Mouse (Mus musculus) CH12.LX (cell line): ENCODE results near the gene Armc12. TPM values are rescaled to one million over a fixed set of nuclear protein-coding genes. Genes with fewer than 3 reads are reported as not detected.
A peak's percentile ranks its signal among the peaks of the same experiment; 100 is the strongest.

Experiments used
- DNase-seq: peaks from one replicate; pipeline ENCODE4 v3.0.0-alpha.2; 2013; ENCODE audit errors: extremely low read depth
- H3K27ac ChIP-seq: 2 replicates; pipeline ENCODE4 v1.5.1; 2012; ENCODE audit warnings: low read depth, mild to moderate bottlenecking, control low read depth, moderate library complexity; ENCODE audit not compliant: insufficient read depth
- H3K27me3 ChIP-seq: replicated peaks from 2 replicates; pipeline ENCODE3; 2012; ENCODE audit warnings: inconsistent platforms
- H3K36me3 ChIP-seq, 2 experiments: replicated peaks in 1 of 2; 2 replicates each; pipeline versions ENCODE3 to v1.6.1; 2012; ENCODE audit warnings: inconsistent platforms in 1 of 2, low read length in 1 of 2, mild to moderate bottlenecking in 1 of 2, mixed read lengths in 1 of 2, moderate library complexity in 1 of 2; ENCODE audit not compliant: control insufficient read depth in 1 of 2, insufficient read depth in 1 of 2
- H3K4me1 ChIP-seq, 2 experiments: 2 replicates each; pipeline ENCODE4 v1.6.1; 2012; ENCODE audit warnings: inconsistent platforms in 1 of 2, moderate library complexity in 1 of 2; ENCODE audit not compliant: insufficient read depth in 2 of 2, control insufficient read depth in 1 of 2
- H3K4me2 ChIP-seq: 2 replicates; pipeline ENCODE4 v1.6.1; 2012; ENCODE audit warnings: low read depth, mild to moderate bottlenecking, control low read depth; ENCODE audit not compliant: poor library complexity, insufficient read depth, severe bottlenecking
- H3K4me3 ChIP-seq, 3 experiments: fragments of 150-350 bp in 1 of 3; sonication (generic) in 1 of 3; replicated peaks in 1 of 3; 2 replicates each; pipeline versions ENCODE3 to v1.5.1; 2011 to 2012; ENCODE audit warnings: low read depth in 2 of 3, low read length in 2 of 3, mild to moderate bottlenecking in 2 of 3, moderate library complexity in 2 of 3, control low read depth in 1 of 3, improper control_type of control experiment in 1 of 3, inconsistent platforms in 1 of 3, mixed read lengths in 1 of 3; ENCODE audit not compliant: poor library complexity in 1 of 3
- H3K79me2 ChIP-seq: replicated peaks from 2 replicates; pipeline ENCODE4 v1.6.1; 2012; ENCODE audit warnings: mild to moderate bottlenecking, moderate library complexity; ENCODE audit not compliant: control insufficient read depth, poor library complexity, insufficient read depth, severe bottlenecking; ENCODE audit errors: extremely low read depth
- H3K9ac ChIP-seq: 2 replicates; pipeline ENCODE4 v1.6.1; 2012; ENCODE audit warnings: low read depth, mild to moderate bottlenecking, control low read depth, moderate library complexity; ENCODE audit not compliant: insufficient read depth
- H3K9me3 ChIP-seq: replicated peaks from 2 replicates; pipeline ENCODE3; 2012; ENCODE audit warnings: low read length, inconsistent platforms, mixed read lengths
- BHLHE40 ChIP-seq: IDR thresholded peaks from 2 replicates; pipeline ENCODE4 v1.6.1; 2011; ENCODE audit warnings: mild to moderate bottlenecking, low read depth, low read length, improper control_type of control experiment
- CHD1 ChIP-seq: IDR thresholded peaks from 2 replicates; pipeline ENCODE4 v1.6.1; 2012; ENCODE audit warnings: low read depth, low read length, improper control_type of control experiment, inconsistent platforms
- CHD2 ChIP-seq: IDR thresholded peaks from 2 replicates; pipeline ENCODE4 v1.6.1; 2011; ENCODE audit warnings: low read length, improper control_type of control experiment
- CTCF ChIP-seq, 2 experiments: IDR thresholded peaks in 1 of 2; conservative IDR thresholded peaks in 1 of 2; 2 replicates each; pipeline ENCODE4 v1.5.1; 2011 to 2012; ENCODE audit warnings: low read depth in 2 of 2, low read length in 2 of 2, improper control_type of control experiment in 1 of 2, inconsistent platforms in 1 of 2, mild to moderate bottlenecking in 1 of 2, moderate library complexity in 1 of 2
- EP300 ChIP-seq: IDR thresholded peaks from 2 replicates; pipeline ENCODE4 v1.6.1; 2011; ENCODE audit warnings: low read length, improper control_type of control experiment
- ETS1 ChIP-seq: conservative IDR thresholded peaks from 2 replicates; pipeline ENCODE4 v1.6.1; 2012; ENCODE audit warnings: low read depth, mild to moderate bottlenecking, inconsistent platforms, low read length, improper control_type of control experiment, moderate library complexity
- HCFC1 ChIP-seq: IDR thresholded peaks from 2 replicates; pipeline ENCODE4 v1.6.1; 2012; ENCODE audit warnings: low read depth, mild to moderate bottlenecking, inconsistent platforms, low read length, improper control_type of control experiment
- MYC ChIP-seq: IDR thresholded peaks from 2 replicates; pipeline ENCODE4 v1.6.1; 2011; ENCODE audit warnings: low read depth, mild to moderate bottlenecking, improper control_type of control experiment, low read length
- NELFE ChIP-seq: IDR thresholded peaks from 2 replicates; pipeline ENCODE4 v1.6.1; 2011; ENCODE audit warnings: low read depth, low read length, improper control_type of control experiment
- NRF1 ChIP-seq: IDR thresholded peaks from 2 replicates; pipeline ENCODE4 v1.6.1; 2014; ENCODE audit warnings: low read depth, mild to moderate bottlenecking, inconsistent platforms, low read length, improper control_type of control experiment, moderate library complexity
- dilution Hi-C: fragments of 300-500 bp; cut with MboI; formaldehyde crosslinking; loops from 2 replicates; pipeline ENCODE4 v1.14.3; 2020; ENCODE audit warnings: low sequenced_read_pairs; ENCODE audit not compliant: extremely low pct_unique_long_range_greater_than_20kb, extremely low pct_ligation_motif_present
- in situ Hi-C: fragments of 300-500 bp; cut with MboI; formaldehyde crosslinking; loops from 3 replicates; pipeline ENCODE4 v1.14.3; 2019; ENCODE audit warnings: low sequenced_read_pairs, low pct_ligation_motif_present, low pct_unique_long_range_greater_than_20kb, mixed read lengths
- polyA plus RNA-seq: library from polyadenylated mRNA; unstranded; fragments of >175 nt; gene quantifications from 2 replicates; pipeline ENCODE4 v1.2.1, GENCODE M21; 2012; ENCODE audit warnings: low read depth; ENCODE audit not compliant: insufficient read length
- total RNA-seq, 2 experiments: library from RNA; depleted of rRNA; stranded (reverse); fragments of 300-350 nt in 1 of 2; fragments of >200 nt in 1 of 2; gene quantifications; 2 replicates each; pipeline ENCODE4 v1.2.3; 2012 to 2014

The Armc12 gene
- total and polyA plus RNA-seq, 3 experiments, result not detected

- no peak for DNase-seq
- Histone ChIP-seq H3K27me3 (peaks cover 13% of the 10 kb centered on the region), H3K36me3 (peaks cover 0 to 2% of the 10 kb centered on the region in 2 experiments), H3K9me3 (no peaks in the 10 kb centered on the region), H3K4me3 (peak overlapping the region in 2 of 3 experiments; percentile 53 to 70), H3K4me1 (peaks cover 16 to 52% of the 10 kb centered on the region in 2 experiments), H3K4me2 (peak overlapping the region; percentile 53; the same call in 1 of the 2 replicates), H3K9ac (no peak overlapping the region; the same call in 1 of the 2 replicates), H3K27ac (no peak overlapping the region), H3K79me2 (no peaks in the 10 kb centered on the region)
- TF ChIP-seq CHD2 (no peak), MYC (no peak), ETS1 (no peak), NELFE (no peak), CHD1 (no peak)
- in situ Hi-C loops, result loop anchor here (5.0 to 25.0 kb wide), 3 partner anchors 47 to 312 kb away; partner anchors contain the start of gene Def6
- dilution Hi-C loops, result no loop called here
These were observed 6.5 kb upstream of the Armc12 start for GRCm38 (mm10) chr17:28524009-28524695.

- dilution Hi-C loops (no loop called here), in situ Hi-C loops (loop anchor here (5.0 to 25.0 kb wide), 3 partner anchors 48 to 313 kb away; partner anchors contain the start of gene Def6)
- Histone ChIP-seq H3K79me2 (no peaks in the 10 kb centered on the region), H3K9ac (no peak overlapping the region), H3K27me3 (peaks cover 13% of the 10 kb centered on the region), H3K9me3 (no peaks in the 10 kb centered on the region), H3K4me2 (no peak overlapping the region), H3K27ac (no peak overlapping the region), H3K4me3 (no peak overlapping the region), H3K4me1 (peaks cover 14 to 47% of the 10 kb centered on the region in 2 experiments)
- DNase-seq, result no peak
- TF ChIP-seq BHLHE40, result no peak
- peak in 1 of 2 experiments; percentile 27; a peak in 2 of 4 replicates for TF ChIP-seq CTCF (conservative IDR thresholded peaks at IDR 0.05 in 1 of 2, IDR thresholded peaks at IDR 0.05 in 1 of 2; ENCODE audit: low read depth in 2 of 2, low read length in 2 of 2)
- TF ChIP-seq EP300, result no peak
- no peak for TF ChIP-seq NRF1
- no peak for TF ChIP-seq HCFC1
- TF ChIP-seq, all 38 proteins: peak for 1
- peaks cover 0 to 2% of the 10 kb centered on the region in 2 experiments for H3K36me3 ChIP-seq
These were observed 5.7 kb upstream of the Armc12 start for GRCm38 (mm10) chr17:28524831-28525430.
